Mouse (Mus musculus): Measurements from ENCODE around the gene Peli2.

Peli2 gene

DNA sequence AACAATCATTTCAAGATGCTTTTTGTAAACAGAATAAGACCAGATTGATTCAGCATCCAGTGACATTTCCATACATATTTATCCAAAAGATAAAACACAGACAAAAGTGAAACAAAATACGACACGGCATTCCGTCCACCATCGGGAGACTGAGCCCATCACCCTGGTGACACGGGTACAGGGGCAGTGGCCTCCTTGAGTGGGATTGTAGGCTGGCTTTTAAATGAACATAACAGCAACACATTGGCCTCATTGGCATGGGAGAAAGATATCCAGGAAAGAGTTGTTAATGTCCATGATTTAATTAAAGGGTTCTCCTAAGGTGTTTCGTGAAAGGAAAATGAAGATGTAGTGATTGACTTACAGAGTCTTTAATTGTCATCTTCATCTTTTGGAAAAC, 5.3 kb downstream of the Peli2 start:
- DNase-seq (ENCODE audit: low spot score) = no peak

- DNase-seq (ENCODE audit: low spot score) = no peak
Observed at GRCm38 (mm10) chr14:48126931-48127330, 6.3 kb downstream of the Peli2 start.

- no peak for DNase-seq (ENCODE audit: low spot score)
Observed at GRCm38 (mm10) chr14:48127609-48128185, 7.1 kb downstream of the Peli2 start.

- DNase-seq (ENCODE audit: low spot score) = no peak
Observed at GRCm38 (mm10) chr14:48128701-48129100, 8.1 kb downstream of the Peli2 start.

DNA sequence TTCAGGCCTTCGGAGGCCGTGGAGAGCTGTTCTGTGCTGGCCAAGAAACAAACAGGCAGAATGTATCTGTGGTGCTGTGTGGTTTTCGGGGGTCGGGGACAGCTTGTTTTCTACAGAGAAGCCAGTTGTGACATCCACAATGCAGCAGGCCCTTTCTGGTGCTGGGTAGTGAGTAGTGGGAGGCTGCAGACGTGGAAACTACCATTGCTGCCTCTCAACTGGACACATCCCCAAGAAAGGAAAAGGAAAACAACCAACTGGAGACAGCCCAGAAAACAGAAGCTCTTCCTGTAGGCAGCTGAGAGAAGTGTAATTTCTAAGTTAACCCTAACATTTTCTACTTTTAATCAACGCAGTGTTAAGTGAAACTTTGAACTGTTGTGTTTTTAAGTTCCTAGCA, 9.4 kb downstream of the Peli2 start:
- no peak for DNase-seq (ENCODE audit: low spot score)

DNA sequence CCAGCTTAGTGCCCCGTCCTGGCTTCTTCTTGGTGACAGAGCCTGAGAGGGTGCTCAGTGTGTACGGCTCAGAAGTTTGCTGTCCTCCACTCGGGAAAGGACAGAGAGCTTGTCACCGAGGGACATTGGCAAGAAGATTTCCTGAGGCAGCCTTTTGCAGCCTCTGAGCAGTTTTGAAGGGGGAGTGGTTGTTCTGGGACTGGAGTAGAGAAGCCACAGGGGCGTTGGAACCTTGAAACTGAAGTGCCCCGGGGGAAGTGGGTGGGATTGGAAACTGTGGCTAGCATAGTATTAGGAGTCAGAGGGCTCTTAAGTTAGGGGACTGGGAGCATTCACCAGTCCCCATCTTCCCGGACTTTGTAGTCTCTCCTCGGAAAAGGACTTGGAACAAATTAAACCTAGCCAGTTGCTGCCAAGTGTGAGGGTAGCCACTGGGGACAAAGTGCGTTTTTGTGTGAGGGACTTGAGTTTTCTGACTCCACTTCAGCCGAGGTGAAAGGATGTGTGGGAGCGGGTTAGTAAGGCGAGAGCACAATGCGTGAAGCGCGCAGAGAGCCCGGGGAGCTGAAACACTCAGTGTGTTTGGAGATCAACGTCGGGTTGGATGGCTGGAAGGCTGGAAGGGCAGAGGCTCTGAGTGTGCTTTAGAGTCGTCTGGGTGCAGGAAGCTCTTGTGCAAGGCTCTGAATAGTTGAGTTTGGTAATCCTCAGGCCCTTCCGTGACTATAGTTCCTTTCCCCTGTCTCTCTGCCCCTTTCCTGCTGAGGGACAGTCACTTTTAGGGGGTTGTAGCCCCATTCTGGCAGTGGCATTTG, 10.3 kb downstream of the Peli2 start:
- DNase-seq (ENCODE audit: low spot score) = no peak

DNA sequence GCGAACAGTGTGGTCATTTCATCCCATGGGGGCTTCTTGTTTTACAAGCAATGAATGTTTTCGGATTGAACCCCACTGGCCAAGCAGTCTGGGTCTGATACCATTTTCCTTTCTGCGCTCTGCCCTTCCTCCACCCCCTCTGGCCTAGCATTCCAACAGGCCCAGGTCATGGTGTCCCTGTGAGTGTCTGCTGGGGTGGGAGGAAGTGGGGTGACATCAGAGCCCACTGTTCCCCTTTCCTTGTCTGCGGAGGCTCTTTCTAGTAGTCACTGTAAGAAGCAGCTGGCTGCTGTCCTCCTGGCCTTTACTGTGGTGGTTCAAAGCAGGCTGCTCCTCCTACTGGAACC, 10.9 kb downstream of the Peli2 start:
- no peak for DNase-seq (ENCODE audit: low spot score)

- no peak for DNase-seq (ENCODE audit: low spot score)
Observed at GRCm38 (mm10) chr14:48132241-48132640, 11.6 kb downstream of the Peli2 start.

DNA sequence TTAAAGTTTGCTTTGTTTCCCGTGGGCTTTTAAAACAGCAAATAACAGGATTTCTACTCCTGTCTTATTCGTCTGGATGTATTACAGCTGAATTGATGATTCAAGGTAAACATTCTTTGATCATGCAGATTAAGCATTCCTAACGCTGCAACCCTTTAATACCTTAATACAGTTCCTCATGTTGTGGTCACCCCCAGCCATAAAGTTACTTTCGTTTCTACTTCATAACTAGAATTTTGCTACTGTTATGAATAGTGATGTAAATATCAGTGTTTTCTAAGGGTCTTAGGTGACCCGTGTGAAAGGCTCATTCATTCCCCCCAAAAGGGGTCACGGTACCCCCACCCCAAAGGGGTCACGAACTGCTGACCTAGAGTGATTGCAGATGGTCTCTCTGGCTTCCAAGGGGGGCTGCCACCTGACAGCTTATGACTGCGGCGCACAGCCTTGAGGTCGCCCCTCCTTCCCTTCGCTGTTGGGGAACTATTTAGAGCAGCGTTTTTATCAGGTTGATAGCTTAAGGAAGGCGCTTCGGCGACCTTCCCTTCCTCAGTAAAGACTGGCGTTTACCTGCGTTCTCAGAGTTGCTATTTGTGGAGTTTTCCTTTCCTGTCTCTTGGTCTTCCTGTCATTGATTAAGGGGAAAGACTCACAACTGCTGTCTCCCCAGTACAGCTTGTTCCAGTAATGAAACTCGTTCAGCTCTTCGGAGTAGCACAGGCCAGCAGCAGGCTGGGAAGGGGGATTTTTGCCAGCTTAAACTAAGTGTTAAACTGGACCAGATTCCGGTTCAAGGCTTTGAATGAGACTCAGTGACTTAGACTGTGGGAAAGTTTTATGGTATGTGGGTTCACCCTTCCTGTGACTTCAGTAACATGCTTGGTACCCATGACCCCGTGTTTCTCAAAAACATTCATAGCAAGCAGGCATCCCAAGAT, 12.5 kb downstream of the Peli2 start:
- no peak for DNase-seq (ENCODE audit: low spot score)

DNA sequence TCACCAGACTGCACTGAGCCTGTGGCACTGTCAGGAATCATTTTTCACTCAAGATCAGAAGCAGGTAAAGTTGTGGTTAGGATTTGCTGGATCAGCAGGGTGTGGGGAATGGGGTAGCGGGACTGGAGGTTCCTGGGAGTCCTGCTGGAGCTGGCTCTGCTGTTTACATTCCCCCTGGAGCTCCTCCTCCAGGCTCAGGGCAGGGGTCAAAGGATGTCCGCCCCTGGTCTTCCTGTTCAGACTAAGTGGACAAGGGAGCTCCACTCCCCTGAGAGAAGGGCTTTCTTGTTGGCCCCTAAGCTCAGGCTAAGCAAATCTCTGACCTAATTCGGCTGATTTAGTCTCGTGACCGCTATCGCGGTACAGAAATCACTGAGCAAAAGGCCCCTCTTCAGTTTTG, 13.7 kb downstream of the Peli2 start:
- no peak for DNase-seq (ENCODE audit: low spot score)

GRCm38 (mm10) chr14:48135816-48136345, 15.3 kb downstream of the Peli2 start:
- DNase-seq (ENCODE audit: low spot score) = no peak

DNA sequence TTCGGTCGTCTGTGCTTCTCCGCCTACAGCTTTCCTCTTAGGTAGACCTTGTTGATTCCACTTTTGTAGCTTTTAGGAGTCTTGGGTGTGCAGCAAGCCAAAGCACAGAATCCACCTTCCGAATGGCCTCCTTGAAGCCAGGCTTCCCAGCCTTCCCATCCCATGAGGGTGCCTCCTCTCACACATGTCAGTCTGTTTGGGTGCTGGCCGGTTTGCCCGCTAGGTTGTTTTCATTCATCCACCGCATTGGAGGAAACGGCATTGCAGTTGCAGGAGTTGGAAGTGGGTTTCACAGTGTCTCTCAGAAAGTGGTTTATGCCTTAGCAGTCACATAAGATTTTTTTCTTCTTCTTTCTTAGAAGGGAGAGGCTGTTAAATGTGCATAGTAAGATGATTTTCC, 17.1 kb downstream of the Peli2 start:
- DNase-seq (ENCODE audit: low spot score) = no peak

- no peak for DNase-seq (ENCODE audit: low spot score)
Observed at GRCm38 (mm10) chr14:48138138-48138537, 17.5 kb downstream of the Peli2 start.

GRCm38 (mm10) chr14:48139409-48139808, 18.8 kb downstream of the Peli2 start:
- no peak for DNase-seq (ENCODE audit: low spot score)

DNA sequence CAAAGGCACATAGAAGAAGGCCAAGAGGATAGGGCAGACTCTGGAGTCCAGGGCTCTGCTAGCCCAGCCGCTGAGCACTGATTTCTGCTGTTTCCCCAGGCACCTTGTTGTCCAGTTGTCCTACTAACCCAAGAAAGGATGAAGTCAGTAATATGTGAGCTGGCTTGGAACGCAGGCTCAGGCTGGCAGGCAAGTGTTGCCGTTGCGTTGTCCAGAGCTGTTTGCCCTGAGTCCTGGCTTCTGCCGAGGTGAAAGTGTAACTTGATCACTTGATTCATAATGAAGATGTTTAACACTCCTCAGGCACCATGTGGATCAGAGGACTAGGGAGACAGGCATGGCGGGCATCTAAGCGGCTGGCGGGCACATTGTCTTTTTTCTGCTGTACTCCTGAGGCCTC, 21.1 kb downstream of the Peli2 start:
- no peak for DNase-seq (ENCODE audit: low spot score)

DNA sequence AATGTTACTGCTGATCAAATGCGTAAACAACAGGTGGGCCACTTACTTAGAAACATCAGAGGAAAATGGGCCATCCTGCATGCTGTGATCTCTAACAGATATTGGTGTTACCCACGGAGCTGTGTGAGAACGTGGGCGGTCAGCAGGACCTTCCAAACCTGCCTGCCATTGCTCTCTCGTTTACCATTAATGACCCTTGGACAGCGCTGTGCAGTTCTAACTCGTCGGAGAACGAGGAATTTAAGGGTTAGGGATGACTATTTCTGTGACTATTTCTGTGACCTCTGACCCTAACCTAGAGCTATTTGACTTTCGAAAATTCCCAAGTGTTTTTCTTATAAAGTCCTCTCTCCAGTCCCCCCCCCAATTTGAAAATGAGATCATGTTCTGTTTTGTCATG, 22.1 kb downstream of the Peli2 start:
- DNase-seq (ENCODE audit: low spot score) = no peak

DNA sequence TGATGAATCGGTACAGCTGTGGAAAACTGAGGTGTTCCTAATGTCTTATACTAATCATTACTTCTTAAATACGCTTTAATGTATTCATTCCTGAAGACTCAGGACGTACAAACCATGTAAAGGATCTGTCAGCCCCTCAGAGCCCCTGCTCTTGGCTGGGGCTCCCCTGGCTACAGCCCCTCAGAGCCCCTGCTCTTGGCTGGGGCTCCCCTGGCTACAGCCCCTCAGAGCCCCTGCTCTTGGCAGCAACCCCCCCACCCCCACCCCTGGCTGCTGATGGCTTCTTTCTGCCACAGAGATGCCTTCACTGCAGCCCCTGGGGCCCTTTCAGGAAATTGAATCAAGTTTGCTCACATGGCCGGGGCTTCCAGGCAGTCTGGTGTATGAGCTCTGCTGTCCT, 22.5 kb downstream of the Peli2 start:
- no peak for DNase-seq (ENCODE audit: low spot score)

- DNase-seq (ENCODE audit: low spot score) = no peak
Observed at GRCm38 (mm10) chr14:48144330-48144729, 23.7 kb downstream of the Peli2 start.

DNA sequence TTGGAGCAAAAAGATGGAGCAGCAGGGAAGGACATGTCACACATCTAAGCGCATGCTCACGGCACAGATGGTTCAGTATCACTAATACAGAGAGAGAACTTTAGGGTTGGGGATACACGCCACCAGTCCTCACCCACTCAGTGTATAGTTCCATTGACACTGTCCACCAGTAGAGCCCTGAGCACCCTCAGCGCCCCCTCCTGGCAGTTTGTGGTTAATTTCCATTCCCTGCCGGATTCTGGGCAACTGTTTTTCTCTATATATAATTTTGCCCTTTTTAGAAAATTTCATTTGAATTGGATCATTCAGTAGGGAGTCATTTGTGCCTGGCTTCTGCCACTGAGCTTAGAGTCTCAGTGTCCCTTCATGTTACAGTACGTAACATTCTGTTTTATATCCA, 27.1 kb downstream of the Peli2 start:
- DNase-seq (ENCODE audit: low spot score) = no peak

- DNase-seq (ENCODE audit: low spot score) = no peak
Observed at GRCm38 (mm10) chr14:48148615-48149014, 28.0 kb downstream of the Peli2 start.

DNA sequence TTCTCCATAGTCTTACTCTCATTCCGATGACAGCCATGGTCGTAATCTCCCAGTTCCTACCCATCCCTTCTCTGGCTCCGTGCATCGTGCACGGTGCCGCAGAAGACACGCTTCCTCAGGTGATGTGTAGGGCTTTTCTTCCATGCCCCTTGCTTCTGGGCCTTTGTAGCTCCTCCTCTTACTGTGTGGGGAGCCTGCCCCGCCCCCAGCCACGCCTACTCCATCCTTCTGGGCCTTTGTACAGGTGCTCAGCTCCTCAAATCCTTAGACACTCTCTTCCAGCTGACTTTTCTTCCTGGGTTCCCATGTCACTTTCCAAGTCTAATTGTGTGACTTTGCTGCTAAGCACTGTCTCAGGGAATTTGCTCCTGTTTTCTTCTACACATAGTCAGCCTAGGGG, 28.7 kb downstream of the Peli2 start:
- no peak for DNase-seq (ENCODE audit: low spot score)

- DNase-seq (ENCODE audit: low spot score) = no peak
Observed at GRCm38 (mm10) chr14:48150903-48151302, 30.3 kb downstream of the Peli2 start.

GRCm38 (mm10) chr14:48151554-48151953, 30.9 kb downstream of the Peli2 start:
- DNase-seq (ENCODE audit: low spot score) = no peak
